Mouse (Mus musculus): ENCODE measurements around the gene Atxn2l.

Atxn2l gene

DNA sequence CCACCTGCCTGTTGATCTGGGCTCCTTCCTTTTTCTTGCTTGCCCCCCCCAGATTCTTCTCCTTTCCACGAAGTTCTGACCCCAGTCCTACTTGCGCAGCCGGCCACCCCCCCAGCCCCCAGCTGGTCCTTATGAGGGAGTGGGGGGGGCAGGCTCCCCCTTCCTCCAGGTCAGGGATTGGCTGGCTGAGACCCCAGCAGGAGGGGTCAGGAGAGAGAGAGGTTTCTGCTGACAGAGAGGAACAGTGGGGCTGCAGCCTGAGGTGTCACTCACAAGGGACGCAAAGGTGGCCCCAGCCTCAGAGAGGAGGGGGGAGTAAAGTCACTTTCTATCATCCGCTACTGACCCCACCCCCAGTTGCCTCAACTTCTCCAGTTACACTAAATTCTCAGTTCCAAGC, 40.2 kb downstream of the Atxn2l start, which contains the start of gene Atp2a1:
Gene Atp2a1, minus strand, starts transcription at position 105 of the 400 bp plus-strand sequence.
- DNase-seq (ENCODE audit: low read depth, low spot score) = no peak

DNA sequence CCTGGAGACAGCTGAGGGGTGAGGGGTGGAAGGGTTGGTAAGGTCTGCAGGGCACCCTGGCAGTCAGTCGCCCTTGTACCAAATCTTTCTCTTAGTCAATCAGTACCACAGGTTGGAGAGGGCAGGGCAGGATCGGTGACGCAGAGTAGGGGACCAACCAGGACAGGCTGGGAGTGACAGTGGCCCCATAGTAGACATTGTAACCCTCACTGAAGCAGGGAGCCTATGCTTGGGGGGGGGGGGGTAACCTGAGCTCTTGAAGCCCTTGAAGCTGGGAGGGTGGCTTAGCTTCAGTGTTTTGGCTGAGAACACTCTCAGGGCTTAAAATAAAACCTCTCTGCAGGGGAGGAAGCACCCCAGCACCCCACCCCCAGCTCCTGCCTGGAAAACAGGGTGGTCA, 41.6 kb downstream of the Atxn2l start:
- no peak for DNase-seq (ENCODE audit: low read depth, low spot score)

DNA sequence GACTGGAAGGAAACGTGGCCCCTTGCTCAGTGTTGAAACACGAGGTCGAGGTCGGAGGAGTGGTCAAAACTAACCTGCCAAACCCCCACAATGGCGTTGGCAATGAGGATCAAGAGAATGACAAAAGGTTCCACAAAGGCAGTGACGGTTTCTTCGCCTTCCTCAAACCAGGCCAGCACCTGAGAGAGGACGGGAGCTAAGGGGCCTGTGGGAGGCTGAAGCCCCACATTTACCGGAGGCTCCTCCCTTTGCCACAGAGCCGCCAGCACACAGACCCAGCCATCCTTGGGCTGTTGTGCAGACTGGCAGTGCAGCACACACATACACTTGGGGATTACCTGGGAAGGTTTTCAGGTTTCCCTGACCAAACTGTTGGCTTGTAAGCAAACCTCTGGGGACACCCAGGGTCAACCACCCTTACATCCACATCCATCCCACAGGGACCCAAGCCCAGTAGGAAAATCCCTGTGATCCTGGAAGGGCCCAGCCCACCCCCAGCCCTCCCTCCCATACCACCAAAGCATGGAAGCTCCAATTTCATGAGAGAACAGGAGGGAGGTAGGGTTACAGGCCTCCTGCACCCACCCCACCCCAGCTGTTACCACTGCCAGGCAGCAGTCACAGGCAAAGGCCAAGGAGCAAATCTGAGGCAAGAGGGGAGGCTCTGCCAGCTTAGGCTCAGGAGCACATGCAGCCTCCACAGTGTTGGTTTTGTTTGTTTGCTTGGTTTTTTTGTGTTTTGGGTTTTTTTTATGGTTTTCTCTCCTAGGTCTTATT, 42.4 kb downstream of the Atxn2l start:
- DNase-seq (ENCODE audit: low read depth, low spot score) = no peak

DNA sequence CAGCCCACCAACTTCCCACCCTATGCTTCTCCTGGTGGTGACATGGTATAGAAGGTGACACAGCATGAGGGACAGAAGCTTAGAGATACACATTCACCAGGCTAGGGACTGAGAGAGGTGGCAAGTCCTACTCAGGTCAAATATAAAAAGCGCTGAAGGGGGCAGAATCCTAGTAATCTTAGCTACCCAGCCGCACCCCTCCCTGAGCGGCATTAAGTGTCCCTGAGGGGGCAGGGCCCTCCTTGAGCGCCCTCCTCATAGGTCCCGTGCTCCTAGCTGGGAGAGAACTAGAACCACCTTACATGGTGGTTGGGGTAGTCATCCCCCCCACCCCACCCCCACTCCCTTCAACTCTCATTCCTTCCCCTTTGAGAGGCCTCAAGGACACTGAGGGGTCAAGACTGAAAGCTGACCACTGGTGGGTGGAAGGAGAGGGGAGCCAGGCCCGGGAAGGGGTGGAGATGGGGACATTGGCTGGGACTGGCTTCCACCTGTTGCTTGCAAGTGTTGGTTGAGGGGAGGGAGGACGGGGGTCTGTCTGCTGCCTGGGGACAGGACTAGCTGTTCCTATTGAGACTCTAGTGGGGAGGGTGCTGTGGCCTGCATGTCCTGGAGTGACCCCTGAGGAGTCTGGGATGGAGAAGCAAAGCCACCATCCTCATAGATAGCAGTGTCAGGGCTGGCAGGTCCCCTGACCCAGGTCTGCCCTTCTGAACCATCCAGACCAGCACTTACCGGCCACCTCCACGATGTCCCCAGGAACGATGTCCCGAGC, 44.2 kb downstream of the Atxn2l start:
- no peak for DNase-seq (ENCODE audit: low read depth, low spot score)

DNA sequence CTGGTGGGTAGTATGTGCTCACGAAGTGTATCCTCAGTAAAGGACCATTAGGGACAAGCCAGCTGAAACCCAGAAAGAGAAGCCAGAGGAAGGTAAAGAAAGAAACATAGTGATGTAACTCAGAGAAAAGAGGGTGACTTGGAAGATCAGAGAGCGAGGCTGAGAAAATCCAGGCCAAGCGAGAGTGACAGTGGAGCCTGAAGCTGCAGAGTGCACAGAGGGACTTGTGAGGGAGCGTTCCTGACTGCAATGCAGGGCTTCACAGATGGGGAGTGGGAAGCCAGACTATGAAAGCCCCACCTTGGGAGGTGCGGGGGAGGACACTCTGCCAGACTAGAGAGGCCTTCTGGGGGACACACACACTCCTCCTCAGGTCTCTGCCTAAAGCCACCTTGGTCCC, 45.0 kb downstream of the Atxn2l start:
- no peak for DNase-seq (ENCODE audit: low read depth, low spot score)

DNA sequence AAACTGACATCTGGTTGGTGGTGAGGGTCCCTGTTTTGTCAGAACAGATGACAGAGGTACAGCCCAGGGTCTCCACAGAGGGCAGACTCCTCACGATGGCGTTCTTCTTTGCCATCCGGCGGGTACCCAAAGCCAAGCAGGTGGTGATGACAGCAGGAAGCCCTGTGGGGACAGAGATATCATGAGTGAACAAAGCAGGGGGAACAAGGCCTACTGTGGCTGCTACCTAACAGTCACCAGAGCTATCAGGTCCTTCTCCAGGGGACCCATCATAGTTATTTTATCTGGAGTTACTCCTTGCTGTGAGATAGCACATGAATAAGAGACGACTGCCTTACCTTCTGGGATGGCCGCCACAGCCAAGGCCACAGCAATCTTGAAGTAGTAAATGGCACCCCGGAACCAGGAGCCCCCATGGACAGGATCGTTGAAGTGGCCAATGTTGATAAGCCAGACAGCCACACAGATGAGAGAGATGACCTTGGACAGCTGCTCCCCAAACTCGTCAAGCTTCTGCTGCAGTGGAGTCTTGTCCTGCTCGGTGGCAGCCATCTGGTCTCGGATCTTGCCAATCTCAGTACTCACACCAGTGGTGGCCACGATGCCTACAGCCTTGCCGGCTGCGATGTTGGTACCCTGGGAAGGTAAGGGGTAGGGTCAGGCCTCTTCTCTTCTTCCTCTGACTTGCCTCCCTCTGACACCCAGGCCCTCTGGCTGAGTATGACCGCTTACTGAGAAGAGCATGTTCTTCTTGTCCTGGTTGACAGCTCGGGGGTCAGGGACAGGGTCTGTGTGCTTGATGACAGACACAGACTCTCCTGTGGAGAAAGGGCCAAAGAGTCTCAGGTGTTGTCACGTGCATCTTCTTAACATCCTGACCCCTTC, 46.6 kb downstream of the Atxn2l start:
- no peak for DNase-seq (ENCODE audit: low read depth, low spot score)

DNA sequence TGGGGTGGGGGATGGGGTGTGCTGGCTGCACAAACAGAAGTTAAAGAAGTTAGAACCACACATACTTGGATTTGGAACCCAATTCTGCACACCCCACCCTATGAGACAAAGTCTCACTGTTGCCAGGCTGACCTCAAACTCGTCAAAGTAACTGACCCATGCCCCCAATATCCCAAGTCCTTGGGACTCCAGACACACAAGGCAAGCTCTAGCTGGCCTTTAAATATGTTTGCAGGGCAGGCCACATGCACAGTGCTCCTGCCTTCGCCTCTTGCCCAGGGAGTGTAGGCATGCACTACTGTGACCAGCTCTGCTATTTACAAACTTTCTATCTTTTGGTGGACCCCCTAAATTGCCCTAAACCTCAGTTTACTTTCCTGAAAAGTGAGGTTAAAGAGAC, 48.0 kb downstream of the Atxn2l start:
- no peak for DNase-seq (ENCODE audit: low read depth, low spot score)

DNA sequence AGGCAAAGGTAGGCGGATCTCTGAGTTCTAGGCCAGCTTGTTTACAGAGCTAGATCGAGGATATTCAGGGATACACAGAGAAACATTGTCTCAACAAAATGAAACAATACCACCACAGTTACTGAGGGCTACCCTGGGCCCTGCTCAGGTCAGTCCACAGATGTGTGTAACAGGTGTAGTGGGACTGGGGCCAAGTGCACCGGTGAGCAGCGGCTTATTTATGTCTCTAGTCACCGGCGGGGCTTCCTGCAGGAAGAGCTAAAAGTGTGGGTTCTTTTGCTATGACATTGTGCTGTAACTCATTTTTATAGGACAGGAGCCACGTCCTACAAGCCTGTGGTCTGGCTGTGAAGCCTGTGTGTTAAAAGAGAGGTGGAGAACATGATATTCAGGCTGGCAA, 49.4 kb downstream of the Atxn2l start:
- DNase-seq (ENCODE audit: low read depth, low spot score) = no peak

DNA sequence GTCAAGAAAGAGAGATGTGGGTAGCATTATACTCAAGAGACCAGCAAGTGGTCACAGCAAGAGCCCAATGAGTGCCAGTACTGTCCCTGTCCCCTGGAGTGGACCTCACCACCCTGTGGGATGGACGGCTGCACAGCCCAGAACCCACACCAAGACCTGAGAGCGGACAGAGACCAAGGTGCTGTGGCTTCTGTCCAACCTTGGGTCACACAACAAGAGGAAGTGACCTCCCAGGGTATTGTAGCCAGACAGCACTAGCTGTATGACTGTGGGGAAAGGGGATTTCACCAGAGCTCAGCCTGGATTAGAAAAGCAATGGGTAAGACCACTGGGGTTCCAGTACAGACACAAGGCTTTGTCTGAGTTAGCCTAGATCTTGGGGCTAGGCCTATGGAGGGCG, 51.0 kb downstream of the Atxn2l start:
- DNase-seq (ENCODE audit: low read depth, low spot score) = no peak

DNA sequence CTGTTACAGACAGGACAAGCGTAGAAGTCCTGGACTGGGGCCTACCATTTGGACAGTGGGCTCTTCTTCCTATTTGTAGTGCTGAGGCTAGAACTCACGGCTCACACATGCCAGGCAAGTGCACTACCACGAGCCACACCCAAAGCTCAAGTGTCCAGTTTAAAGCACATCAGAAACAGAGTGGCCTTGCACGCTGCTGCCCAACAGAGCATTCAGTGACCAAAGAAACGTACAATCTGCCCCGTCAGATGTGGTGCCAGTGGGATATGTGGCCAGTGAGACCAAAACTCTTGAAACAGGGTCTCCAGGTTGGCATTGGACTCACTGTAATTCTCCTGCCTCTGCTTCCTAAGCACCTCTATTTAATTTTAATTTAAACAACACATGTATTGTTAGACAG, 52.6 kb downstream of the Atxn2l start:
- no peak for DNase-seq (ENCODE audit: low read depth, low spot score)

DNA sequence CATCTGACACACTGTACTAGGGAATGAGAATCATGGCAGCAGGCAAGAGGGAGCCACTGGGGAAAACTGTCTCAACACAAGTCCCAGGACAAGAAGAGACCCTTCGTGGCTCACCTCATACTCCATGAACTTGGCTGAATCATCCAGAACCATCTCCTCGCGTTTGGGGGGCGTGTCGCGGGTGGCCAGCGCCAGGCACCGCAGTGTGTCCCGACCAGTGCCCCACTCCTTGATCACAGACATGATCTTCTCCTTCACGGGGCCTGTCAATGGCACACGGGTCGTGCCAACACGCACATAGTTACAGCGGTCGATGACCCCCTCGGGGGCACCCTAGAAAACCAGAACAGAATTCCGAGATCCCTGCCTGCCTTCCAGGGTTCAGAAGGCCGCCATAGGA, 53.2 kb downstream of the Atxn2l start:
- no peak for DNase-seq (ENCODE audit: low read depth, low spot score)

DNA sequence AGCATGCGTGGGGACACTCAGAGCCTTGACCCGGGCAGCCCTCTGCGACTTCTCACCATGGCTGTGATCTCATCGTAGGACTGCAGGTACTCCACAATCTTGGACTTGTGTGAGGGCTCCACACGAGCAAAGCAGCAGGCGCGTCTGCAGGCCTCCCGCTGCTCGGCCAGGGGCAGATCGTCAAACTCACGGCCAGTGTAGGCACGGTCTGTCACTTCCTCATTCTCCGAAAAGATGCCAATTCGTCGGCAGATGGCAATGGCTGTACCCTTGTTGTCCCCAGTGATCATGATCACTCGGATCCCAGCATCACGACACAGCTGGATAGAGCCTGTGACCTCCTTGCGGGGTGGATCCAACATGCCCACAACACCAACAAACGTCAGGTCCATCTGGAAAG, 54.8 kb downstream of the Atxn2l start:
- DNase-seq (ENCODE audit: low read depth, low spot score) = no peak

DNA sequence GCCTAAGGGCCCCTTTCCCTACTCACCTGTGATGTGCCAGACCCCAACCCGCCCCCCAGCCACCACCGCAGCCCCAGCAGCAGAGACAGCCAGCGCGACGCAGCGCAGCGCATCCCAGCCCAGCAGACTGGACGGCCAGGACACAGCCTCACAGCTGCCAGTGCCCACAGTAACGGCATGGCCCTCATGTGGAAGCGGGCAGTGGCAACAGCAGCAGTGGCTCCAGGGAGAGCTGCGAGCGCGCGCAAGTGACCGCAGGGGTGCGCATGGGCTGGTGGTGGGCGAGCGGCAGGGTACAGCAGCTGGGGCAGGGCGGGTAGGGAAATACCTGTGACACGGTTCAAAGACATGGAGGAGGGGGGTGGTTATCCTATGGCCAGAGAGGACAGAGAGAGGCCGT, 57.0 kb downstream of the Atxn2l start:
- no peak for DNase-seq (ENCODE audit: low read depth, low spot score)

DNA sequence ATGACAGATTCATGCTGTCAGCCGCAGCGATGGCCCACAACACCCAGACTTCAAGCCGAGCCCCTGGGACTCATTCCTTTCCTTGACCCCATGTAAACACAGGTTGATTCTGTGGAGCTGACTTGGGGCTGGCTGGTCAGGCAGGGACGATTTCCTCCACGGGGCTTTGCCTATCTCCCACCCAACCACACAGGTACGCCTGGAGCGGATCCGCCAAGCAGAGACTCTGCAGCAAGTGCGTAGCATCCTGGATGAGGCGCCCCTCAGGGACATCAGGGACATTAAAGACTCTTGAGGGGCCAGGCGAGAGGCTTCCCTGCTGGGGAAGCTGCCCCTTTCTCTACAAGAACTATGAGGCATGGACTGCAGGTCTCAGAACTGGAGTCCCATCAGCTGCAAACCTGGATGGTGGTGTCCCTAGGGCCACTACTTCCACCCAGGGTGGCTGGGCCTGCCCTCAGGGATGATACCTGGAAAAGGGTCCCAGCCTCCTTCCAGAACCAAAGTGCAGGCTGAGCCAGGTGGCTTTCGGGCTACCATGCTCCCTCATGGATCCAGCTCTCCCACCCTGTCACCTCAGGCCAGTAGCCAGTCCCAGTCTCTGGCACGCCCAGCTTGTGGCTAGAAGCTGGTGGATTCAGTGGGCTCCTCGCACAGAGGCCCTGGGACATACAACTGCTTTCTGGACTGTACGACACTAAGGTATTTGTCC, 58.0 kb downstream of the Atxn2l start:
- no peak for DNase-seq (ENCODE audit: low read depth, low spot score)

DNA sequence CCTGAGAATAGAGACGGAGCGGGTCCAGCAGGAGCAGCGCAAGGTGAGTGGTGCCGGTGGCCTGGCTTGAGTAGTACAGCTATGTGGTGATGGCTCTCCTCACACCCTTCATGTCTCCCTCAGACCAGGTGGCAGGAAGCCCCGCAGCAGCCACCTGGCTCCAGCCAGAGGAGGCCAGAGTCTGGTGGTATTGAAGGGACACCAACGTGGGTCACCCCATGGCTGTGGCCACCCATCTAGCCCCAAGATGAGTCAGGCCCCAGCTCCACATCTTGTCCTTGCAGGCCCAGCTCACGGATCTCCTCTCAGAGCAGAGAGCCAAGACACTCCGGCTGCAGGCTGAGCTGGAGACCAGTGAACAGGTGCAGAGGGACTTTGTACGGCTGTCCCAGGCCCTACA, 58.7 kb downstream of the Atxn2l start:
- no peak for DNase-seq (ENCODE audit: low read depth, low spot score)

DNA sequence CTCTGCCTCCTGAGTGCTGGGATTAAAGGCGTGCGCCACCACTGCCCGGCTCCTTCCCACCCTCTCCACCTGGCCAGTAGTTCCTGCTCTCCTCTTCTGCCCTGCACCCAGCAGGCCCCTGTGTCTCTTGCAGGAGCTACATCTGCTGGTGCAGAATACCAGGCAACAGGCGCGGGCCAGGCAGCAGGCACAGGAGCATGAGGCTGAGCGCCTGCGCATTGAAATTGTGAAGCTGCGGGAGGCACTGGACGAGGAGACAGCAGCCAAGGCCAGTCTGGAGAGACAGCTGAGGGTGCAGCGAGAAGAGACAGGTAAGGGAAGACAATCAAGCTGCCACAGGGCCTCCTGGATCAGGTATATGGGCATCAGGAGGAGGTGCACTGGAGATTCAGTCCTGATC, 59.2 kb downstream of the Atxn2l start:
- no peak for DNase-seq (ENCODE audit: low read depth, low spot score)

All from WW6 (cell line).